Mouse (Mus musculus) retina, postnatal 1 day (tissue): ENCODE measurements at regions not wholly inside any gene's neighbourhood (a gene's known extent, or its start where the extent isn't known, plus 50 kb on each side); places are given as distances from the start of the nearest gene placed in this dataset.

Experiments used
- DNase-seq: peaks from one replicate; pipeline ENCODE4 v3.0.0-alpha.2; 2012

DNA sequence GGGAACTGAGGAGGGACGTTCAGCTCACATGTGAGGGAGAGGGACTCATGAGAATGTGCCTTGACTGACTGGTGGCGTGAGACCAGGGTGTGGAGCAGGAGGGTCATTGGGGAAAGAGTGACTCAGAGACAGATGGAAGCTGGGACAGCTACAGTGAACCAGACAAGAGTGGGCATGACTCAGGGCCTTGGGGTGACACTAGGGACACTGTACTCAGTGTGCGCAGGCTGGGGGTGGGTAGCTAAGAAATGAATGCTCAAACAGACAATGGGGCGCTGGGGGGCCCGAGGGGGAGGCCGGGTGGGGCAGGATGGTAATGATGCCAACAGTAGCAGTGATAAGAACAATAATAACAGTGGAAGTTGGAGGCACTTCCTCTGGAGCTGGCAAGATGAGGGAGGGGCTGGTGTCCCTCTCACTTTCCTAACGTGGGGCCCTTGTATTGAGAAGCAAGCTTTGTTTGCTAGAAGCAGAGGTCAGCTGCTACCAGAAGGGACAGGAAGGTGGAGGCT is 374.0 kb downstream of the Dhx35 start:
- no peak for DNase-seq

GRCm38 (mm10) chr2:159196156-159196555 is 401.5 kb downstream of the Dhx35 start:
- DNase-seq = no peak

DNA sequence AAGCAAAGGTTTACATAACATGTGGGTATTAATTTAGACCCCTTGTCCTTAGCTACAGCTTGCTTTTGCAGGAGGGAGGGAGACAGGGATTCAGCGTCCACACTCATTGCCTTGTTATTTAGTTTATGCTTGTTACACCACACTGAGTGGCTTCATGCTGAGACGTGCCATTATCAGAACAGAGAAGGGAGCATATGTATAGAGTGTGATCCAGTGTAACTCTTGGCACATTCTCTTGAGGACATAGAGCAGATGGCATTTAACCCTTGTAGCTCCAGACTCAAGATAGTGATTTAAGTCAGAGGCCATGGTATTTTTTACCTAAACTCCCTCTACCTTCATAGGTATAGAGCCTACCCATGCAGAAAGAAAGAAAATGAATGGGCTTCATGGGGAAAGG is 437.7 kb downstream of the Dhx35 start:
- peak; percentile 6 for DNase-seq

- no peak for DNase-seq
These were observed 440.4 kb downstream of the Dhx35 start for GRCm38 (mm10) chr2:159235000-159235399.

DNA sequence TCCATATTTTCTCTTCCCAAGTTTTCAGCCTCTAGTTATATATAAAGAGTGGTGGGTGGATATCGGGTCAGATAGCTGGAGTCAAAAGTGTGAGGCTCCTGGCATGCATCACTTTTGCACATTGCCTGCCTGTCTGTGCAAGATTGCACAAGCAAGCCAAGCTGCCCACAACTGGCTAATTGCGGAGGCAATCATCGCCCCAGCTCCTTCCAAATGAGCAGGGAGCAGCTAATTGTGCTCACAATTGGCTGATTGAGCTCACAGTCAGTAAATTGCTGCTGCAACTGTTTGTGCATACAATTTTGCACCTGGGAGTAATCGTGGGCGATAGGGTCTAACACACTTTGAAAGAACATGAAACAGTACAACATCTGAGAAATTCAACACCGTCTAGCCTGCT is 455.5 kb downstream of the Dhx35 start:
- no peak for DNase-seq

DNA sequence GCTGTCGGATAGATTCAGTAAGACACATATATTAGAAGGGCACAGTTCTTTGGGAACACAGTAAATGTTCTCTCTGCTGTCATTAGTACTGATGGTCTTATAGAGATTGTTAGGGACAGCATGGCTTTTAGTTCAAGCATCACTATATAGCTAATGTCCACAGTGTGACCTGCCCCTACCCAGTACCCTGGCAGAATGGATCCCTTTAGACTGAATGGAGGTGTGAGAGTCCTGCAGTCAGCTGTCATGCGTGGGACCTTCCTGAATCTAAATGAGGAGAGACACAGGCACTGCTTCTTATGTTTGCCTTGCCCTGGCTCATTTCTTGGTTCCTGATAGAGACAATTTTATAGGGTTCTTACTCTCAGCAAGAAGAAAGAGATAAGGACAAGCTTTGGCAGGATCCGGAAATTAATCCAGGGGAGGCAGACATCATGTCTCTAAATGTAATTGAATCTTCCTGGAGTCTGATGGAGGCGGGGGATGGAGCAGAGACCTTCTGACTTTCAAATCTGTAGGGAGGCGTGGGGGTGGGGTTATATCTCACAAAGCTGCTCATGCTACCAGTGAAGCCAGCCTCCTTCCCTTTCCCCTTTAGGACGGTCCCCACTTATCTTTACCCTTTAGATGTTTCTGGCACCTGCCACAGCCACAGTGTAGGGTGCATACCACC is 456.5 kb downstream of the Dhx35 start:
- no peak for DNase-seq

GRCm38 (mm10) chr2:159270221-159271080 is 475.8 kb downstream of the Dhx35 start:
- DNase-seq = no peak

- DNase-seq = no peak
These were observed 484.3 kb downstream of the Dhx35 start for GRCm38 (mm10) chr2:159278896-159279295.

- DNase-seq = peak; percentile 17
These were observed 487.1 kb downstream of the Dhx35 start for GRCm38 (mm10) chr2:159281558-159282320.

DNA sequence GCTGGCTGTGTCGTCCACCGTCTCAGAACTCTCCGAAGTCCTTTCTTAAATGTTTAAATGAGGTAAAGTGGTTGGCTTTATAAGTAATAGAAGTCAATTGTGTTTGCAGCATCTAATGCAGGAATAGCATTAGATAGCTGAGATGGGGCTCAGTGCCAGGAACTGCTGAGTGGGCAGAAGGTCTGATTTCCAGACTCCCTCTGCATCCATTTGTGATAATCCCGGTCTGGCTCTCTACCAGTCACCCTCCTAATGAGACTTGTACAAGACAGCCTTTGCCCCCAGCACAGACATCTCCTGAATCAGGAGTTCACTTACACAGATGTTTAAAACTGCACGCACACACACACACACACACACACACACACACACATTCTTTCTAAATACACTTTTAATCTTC is 489.5 kb downstream of the Dhx35 start:
- no peak for DNase-seq

DNA sequence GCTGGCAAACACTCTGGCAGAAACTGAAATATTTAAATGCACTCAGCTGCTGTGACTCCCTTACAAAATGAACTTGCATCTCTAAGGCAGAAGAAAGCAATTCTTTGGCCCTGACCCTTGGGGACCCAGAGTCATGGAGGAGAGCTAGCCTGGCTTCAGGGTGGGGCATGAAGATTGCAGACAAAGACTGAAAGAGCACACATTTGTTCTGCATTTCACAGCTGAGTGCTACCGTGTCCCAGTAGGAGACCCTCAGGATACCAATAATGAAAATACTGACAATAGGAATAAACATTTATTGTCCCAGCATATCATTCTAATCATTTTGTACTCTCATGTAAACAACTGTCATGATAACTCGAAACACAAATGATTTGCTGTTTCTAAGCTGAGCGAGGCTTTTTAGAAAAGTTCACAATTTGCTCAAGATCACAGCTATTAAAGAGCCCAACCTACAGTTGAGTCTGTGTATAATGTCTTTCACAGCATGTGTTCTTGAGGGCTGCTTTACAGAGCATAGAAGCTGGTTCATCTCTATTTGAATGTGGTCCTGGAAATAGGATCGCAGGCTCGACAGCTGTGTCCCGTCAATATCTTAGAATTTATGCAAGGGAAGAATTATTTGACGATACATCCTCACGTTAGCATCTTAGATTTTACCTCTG is 490.1 kb downstream of the Dhx35 start:
- peak; percentile 11 for DNase-seq

DNA sequence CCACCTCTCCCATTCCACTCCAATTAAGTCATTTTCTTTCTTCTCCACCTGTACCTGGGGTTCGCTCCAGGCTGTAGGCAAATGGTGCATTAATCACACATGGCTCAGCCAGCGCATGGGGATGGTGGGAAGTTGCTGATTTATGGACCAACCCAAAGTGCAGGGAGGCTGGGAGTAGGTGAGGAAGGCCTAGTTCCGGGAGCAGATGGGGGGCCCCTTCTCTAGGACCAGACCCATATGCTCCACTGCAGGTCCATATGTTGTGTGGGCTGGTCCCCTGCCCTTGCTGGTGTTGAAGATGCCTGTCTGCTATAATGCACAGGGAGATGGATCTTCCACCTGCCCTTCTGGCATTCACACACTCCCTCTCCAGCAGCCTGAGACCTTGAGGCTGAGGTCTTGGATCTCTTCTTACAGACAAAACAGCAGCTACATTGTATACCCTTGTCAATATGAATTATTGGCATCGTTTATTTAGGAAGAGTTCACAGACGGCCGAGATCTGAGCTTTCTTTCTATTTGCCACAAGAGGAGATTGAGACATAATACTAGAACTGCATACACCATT is 493.5 kb downstream of the Dhx35 start:
- no peak for DNase-seq

GRCm38 (mm10) chr2:159290081-159290480 is 495.5 kb downstream of the Dhx35 start:
- DNase-seq = no peak

DNA sequence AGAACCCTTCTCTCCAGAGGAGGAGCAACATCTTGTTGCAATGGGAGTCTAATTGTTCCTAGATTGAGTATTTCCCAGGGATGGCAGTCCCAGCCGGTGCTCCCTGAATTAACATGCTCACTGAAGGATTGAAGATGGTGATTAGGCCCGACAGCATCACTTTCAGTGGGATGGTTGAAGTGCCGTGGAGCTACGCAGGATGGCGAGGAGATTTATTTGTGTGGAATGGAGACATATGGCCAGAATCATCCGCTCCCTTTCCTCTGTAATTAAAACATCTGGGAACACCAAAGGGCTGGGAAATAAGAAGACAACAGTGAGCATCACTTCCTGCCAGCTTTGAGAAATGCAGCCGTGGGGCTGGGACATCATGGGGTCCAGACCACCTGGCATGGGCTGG is 512.4 kb downstream of the Dhx35 start:
- peak; percentile 80 for DNase-seq

DNA sequence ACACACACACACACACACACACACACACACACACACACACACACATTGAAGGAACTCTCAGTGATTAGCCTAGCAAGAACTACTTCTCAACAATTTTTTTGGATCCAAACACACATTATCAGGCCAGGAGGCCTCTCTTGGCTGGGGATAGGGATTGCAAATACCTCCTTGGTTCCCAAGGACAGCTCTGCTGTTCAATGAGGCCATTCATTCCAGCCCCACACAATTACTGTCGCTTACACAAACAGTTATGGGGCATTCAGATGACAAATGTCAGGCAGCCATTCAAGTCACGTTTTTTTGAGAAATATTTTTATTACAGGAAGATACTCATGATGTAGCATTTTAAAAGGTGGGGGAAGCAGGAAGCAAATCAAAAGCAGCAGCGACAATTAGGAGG is 540.1 kb downstream of the Dhx35 start:
- no peak for DNase-seq

- no peak for DNase-seq
These were observed 542.0 kb downstream of the Dhx35 start for GRCm38 (mm10) chr2:159336646-159337045.

DNA sequence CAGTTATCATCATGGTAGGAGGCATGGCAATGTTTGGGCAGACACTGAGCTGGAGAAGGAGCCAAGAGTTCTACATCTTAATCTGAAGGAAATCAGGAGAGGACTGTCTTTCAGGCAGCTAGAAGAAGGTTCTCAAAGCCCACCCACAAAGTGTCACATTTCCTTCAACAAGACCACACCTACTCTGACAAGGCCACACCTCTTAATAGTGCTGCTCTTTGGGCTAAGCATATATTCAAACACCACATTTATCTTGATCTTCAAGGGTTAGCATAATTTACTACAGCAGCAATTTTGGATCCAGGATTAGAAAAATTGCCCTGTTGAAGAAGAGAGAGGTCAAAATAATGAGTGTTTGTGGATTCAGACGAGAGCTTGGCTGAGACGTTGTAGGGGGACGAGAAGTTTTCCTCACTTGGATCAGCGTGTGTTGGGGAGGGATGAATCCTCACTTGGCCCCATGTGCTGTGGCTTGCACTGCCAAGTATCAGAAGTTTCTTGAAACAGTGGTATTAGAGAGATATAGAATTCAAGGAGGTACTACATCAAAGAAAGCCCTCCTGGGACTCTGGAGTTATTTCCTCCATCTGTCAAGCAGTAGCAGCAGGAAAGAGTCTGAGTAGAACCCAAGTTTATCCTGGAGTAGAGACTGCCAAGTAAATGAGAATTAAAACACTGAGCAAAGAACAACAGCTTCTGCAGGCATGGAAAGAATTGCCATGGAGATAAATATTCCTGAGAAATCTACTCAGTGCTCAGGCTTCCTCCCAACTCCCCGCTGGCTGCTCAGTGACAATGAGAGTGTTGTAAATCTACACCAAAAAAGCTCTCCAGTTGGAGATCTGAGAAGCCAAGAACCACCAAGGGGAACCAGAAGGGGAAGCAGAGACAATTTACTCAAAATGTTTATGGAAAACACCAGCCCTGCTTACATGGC is 549.3 kb downstream of the Dhx35 start:
- no peak for DNase-seq

- DNase-seq = no peak
These were observed 559.6 kb downstream of the Dhx35 start for GRCm38 (mm10) chr2:159354247-159354646.

GRCm38 (mm10) chr2:159356503-159356902 is 561.9 kb downstream of the Dhx35 start:
- DNase-seq = no peak

- DNase-seq = no peak
These were observed 566.8 kb downstream of the Dhx35 start for GRCm38 (mm10) chr2:159361371-159361770.

DNA sequence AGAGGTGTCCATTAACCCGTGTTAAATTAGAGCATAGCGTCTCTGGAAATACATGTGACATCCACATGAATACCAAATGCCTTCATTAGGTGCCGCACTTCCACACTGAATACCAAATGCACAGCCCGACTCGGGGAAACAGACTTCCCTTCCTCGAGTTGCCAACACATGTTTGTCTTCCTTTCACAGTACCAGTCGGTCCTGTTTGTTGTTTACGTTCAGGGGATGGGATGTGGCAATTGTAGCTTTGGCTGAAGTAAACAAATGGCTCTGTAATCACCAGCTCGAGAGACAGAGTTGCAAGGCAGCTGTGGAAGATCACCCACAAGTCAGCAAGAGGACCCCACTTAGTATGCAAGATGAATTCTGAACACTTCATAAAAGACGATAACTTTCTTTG is 598.3 kb downstream of the Dhx35 start:
- DNase-seq = no peak
